Mouse (Mus musculus) liver, adult 2 months (tissue): Measurements from ENCODE around the gene Scin.

Experiments
- CTCF ChIP-seq: fragments of 200-500 bp; IDR thresholded peaks from 2 replicates; pipeline ENCODE4 v1.5.1; 2011; ENCODE audit warnings: low read depth, low read length, control low read depth
- POLR2A ChIP-seq: fragments of 200-500 bp; IDR thresholded peaks from 2 replicates; pipeline ENCODE4 v1.6.1; 2011; ENCODE audit warnings: low read length, control low read depth; ENCODE audit not compliant: insufficient read depth; ENCODE audit errors: extremely low read depth

DNA sequence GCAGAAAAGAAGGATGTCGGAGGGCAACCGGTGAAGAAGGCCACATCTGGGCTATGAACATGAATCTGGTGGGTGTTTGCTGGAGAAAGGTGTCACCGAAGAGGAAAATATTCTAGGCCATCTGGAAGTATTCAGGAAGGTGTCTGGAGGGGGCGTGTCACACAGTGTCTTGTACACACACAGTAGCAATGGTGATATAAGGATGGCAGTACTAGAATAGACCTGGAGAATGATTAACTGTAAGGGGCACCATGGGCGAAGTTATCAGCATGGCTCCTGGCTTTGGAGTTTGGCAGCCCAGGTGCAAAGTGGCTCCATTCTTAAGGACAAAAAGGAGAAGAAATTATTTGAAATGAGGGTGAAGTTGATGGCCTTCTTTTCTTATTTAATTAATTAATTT, 17.8 kb downstream of the Scin start:
- TF ChIP-seq CTCF (no peak), POLR2A (no peak)
